Mouse (Mus musculus): ENCODE data around the gene Wee1. TPM values are rescaled to one million over a fixed set of nuclear protein-coding genes. Genes with fewer than 3 reads are reported as not detected.
"Not testable (repeated sequence)": the region's sequence is repeated elsewhere in the genome, so short reads cannot be mapped to it uniquely, and the experiment has no call there.

Wee1 gene
- total and polyA plus RNA-seq, 2 experiments from 2014 or later: 3.6 to 4.1 TPM

- TF ChIP-seq CTCF (IDR thresholded peaks at IDR 0.05): no peak
- H3K9me3 ChIP-seq (ENCODE audit: low read length): no peaks in the 10 kb centered on the region
- H3K9ac ChIP-seq (replicated peaks; ENCODE audit: low read length, poor library complexity, severe bottlenecking): peak overlapping the region; percentile 51
- no peaks in the 10 kb centered on the region for H3K27me3 ChIP-seq (ENCODE audit: insufficient read depth, low read length)
- peak overlapping the region; percentile 88 for H3K4me2 ChIP-seq (ENCODE audit: low read depth, low read length, poor library complexity, severe bottlenecking)
- H3K36me3 ChIP-seq (ENCODE audit: insufficient read depth, low read length): no peaks in the 10 kb centered on the region
- peak overlapping the region; percentile 84 for H3K4me3 ChIP-seq (ENCODE audit: low read depth, low read length)
- WGBS: 4% methylated on average over 9 of the region's 9 CpGs
- DNase-seq (ENCODE audit: low spot score) (no peak), ATAC-seq (ENCODE audit: low FRiP score) (no peak)
- no peak overlapping the region for H3K27ac ChIP-seq (ENCODE audit: low read depth, low read length)
- no peaks in the 10 kb centered on the region for H3K4me1 ChIP-seq (ENCODE audit: insufficient read depth, low read length)
Observed at GRCm38 (mm10) chr7:110121162-110121515, 707 bp upstream of the Wee1 start.

GRCm38 (mm10) chr7:110122289-110122564 lies 381 bp downstream of the Wee1 start:
- TF ChIP-seq CTCF (IDR thresholded peaks at IDR 0.05): no peak
- DNase-seq (ENCODE audit: low spot score) (no peak), ATAC-seq (ENCODE audit: low FRiP score) (no peak)
- H3K9ac ChIP-seq (replicated peaks; ENCODE audit: low read length, poor library complexity, severe bottlenecking): peak overlapping the region; percentile 67
- peak overlapping the region; percentile 88 for H3K4me2 ChIP-seq (ENCODE audit: low read depth, low read length, poor library complexity, severe bottlenecking)
- peak overlapping the region; percentile 60 for H3K27ac ChIP-seq (ENCODE audit: low read depth, low read length)
- H3K27me3 ChIP-seq (ENCODE audit: insufficient read depth, low read length): no peaks in the 10 kb centered on the region
- peak overlapping the region; percentile 84 for H3K4me3 ChIP-seq (ENCODE audit: low read depth, low read length)
- H3K36me3 ChIP-seq (ENCODE audit: insufficient read depth, low read length): no peaks in the 10 kb centered on the region
- no peaks in the 10 kb centered on the region for H3K4me1 ChIP-seq (ENCODE audit: insufficient read depth, low read length)
- under 1% methylated on average over 24 of the region's 27 CpGs for WGBS
- no peaks in the 10 kb centered on the region for H3K9me3 ChIP-seq (ENCODE audit: low read length)

- ATAC-seq (ENCODE audit: low FRiP score): peak; percentile 47; the same call in 1 of the 2 replicates
- no peaks in the 10 kb centered on the region for H3K36me3 ChIP-seq (ENCODE audit: insufficient read depth, low read length)
- H3K27ac ChIP-seq (ENCODE audit: low read depth, low read length): peak overlapping the region; percentile 60
- no peaks in the 10 kb centered on the region for H3K4me1 ChIP-seq (ENCODE audit: insufficient read depth, low read length)
- peak; percentile 36 for DNase-seq (ENCODE audit: low spot score)
- H3K4me2 ChIP-seq (ENCODE audit: low read depth, low read length, poor library complexity, severe bottlenecking): peak overlapping the region; percentile 88
- WGBS: 0% methylated on average over 52 of the region's 74 CpGs
- TF ChIP-seq CTCF (IDR thresholded peaks at IDR 0.05): no peak
- no peaks in the 10 kb centered on the region for H3K9me3 ChIP-seq (ENCODE audit: low read length)
- H3K27me3 ChIP-seq (ENCODE audit: insufficient read depth, low read length): no peaks in the 10 kb centered on the region
- H3K9ac ChIP-seq (replicated peaks; ENCODE audit: low read length, poor library complexity, severe bottlenecking): peak overlapping the region; percentile 67
- H3K4me3 ChIP-seq (ENCODE audit: low read depth, low read length): peak overlapping the region; percentile 84
Observed at GRCm38 (mm10) chr7:110122565-110123422, 948 bp downstream of the Wee1 start.

GRCm38 (mm10) chr7:110123844-110124555 lies 2.2 kb downstream of the Wee1 start:
- Histone ChIP-seq H3K27me3 (ENCODE audit: insufficient read depth, low read length) (no peaks in the 10 kb centered on the region), H3K9ac (replicated peaks; ENCODE audit: low read length, poor library complexity, severe bottlenecking) (no peak overlapping the region), H3K4me2 (ENCODE audit: low read depth, low read length, poor library complexity, severe bottlenecking) (0 out of 2 replicates have a peak overlapping the region, but pooled peaks have one; percentile 10), H3K4me1 (ENCODE audit: insufficient read depth, low read length) (no peaks in the 10 kb centered on the region), H3K36me3 (ENCODE audit: insufficient read depth, low read length) (no peaks in the 10 kb centered on the region), H3K9me3 (ENCODE audit: low read length) (no peaks in the 10 kb centered on the region), H3K27ac (ENCODE audit: low read depth, low read length) (no peak overlapping the region), H3K4me3 (ENCODE audit: low read depth, low read length) (peak overlapping the region; percentile 84; the same call in 1 of the 2 replicates)
- DNase-seq (ENCODE audit: low spot score): no peak
- no peak for ATAC-seq (ENCODE audit: low FRiP score)
- TF ChIP-seq CTCF (IDR thresholded peaks at IDR 0.05): no peak
- 58% methylated on average over 12 of the region's 12 CpGs for WGBS

GRCm38 (mm10) chr7:110128566-110128965 lies 6.7 kb downstream of the Wee1 start:
- Histone ChIP-seq H3K4me3 (ENCODE audit: low read depth, low read length) (no peak overlapping the region), H3K9me3 (ENCODE audit: low read length) (no peaks in the 10 kb centered on the region), H3K4me2 (ENCODE audit: low read depth, low read length, poor library complexity, severe bottlenecking) (no peak overlapping the region), H3K27ac (ENCODE audit: low read depth, low read length) (no peak overlapping the region), H3K9ac (replicated peaks; ENCODE audit: low read length, poor library complexity, severe bottlenecking) (no peak overlapping the region), H3K36me3 (ENCODE audit: insufficient read depth, low read length) (no peaks in the 10 kb centered on the region), H3K4me1 (ENCODE audit: insufficient read depth, low read length) (no peaks in the 10 kb centered on the region), H3K27me3 (ENCODE audit: insufficient read depth, low read length) (no peaks in the 10 kb centered on the region)
- no peak for TF ChIP-seq CTCF (IDR thresholded peaks at IDR 0.05)
- WGBS: 89% methylated on average over 2 of the region's 2 CpGs
- ATAC-seq (ENCODE audit: low FRiP score): no peak
- no peak for DNase-seq (ENCODE audit: low spot score)

- not testable (repeated sequence) for H3K9ac ChIP-seq (replicated peaks; ENCODE audit: low read length, poor library complexity, severe bottlenecking); H3K4me1 ChIP-seq (ENCODE audit: insufficient read depth, low read length); H3K27ac ChIP-seq (ENCODE audit: low read depth, low read length); ATAC-seq (ENCODE audit: low FRiP score); DNase-seq (ENCODE audit: low spot score); H3K36me3 ChIP-seq (ENCODE audit: insufficient read depth, low read length); H3K4me2 ChIP-seq (ENCODE audit: low read depth, low read length, poor library complexity, severe bottlenecking); H3K27me3 ChIP-seq (ENCODE audit: insufficient read depth, low read length); H3K9me3 ChIP-seq (ENCODE audit: low read length); H3K4me3 ChIP-seq (ENCODE audit: low read depth, low read length)
- 86% methylated on average over 2 of the region's 2 CpGs for WGBS
Observed at GRCm38 (mm10) chr7:110132272-110132671, 10.4 kb downstream of the Wee1 start.
